Mouse (Mus musculus) thymus, postnatal 14 days (tissue): ENCODE measurements around the gene Olfr272.

Source experiments
- DNase-seq: peaks from one replicate; pipeline ENCODE4 v3.0.0; 2021

Gene Olfr272

GRCm38 (mm10) chr4:52919078-52919477 lies at the start of gene Olfr272:
Gene Olfr272 (minus strand): TSS chr4:52919178.
- no peak for DNase-seq

DNA sequence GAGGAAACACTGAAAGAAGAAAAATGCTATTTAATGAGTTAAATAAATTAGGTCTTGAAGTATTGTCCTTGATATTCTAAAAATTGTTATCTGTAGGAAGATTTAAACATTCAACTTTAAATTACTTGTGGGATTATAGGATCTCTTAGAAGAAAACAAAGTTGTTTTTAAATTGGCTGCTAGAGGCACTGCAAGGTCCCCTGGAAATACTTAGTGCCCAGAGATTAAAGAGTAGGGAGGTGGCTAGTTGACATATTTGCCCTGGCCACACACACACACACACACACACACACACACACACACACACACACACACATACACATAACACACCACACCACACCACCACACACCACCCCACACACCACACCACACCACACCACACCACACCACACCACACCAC lies 45.3 kb upstream of the Olfr272 start, which contains the start of gene Olfr270:
TSS of gene Olfr270 (plus strand) at position 301 of the 400 bp plus-strand sequence.
- no peak for DNase-seq

- peak; percentile 6 for DNase-seq
Measured at GRCm38 (mm10) chr4:52958693-52959092, 39.7 kb upstream of the Olfr272 start.

DNA sequence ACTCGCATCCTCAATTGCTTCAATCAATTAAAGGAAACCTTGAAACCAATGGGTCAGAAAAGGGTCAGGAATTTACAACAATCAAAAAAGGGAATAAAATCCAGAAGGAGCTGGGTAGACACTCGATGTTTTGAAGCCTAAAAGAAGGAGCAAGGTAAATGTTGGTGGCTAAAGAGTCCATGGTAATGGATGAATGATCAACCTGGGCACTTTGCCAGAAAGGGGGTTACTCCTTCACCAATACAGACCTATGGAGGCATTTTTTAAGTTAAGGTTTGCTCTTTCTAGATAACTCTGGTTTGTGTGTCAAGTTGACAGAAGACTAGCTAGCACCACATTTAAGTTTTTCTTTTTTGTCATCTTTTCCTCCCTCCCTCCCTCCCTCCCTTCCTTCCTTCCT lies 30.0 kb upstream of the Olfr272 start:
- DNase-seq: no peak

- DNase-seq: no peak
Measured at GRCm38 (mm10) chr4:52946665-52947064, 27.7 kb upstream of the Olfr272 start.

GRCm38 (mm10) chr4:52930480-52930879 lies 11.5 kb upstream of the Olfr272 start:
- DNase-seq: no peak

DNA sequence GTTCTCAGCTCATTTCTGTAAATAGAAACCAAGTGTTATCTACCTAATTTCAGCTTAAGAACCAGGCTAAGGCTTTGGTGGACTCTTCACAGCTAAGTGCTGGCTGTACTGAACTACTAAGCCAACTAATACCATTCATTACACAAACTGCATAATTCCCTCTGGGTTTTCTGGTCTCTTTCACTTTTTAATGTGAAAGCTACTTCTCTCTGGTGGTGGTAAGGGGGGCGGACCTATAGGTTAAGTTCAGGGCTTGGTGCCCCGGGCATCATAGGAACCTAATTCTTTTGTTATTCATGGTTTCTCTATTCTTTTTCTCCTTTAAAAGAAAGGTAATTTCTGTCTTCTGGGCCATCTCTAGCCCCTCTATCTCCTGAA lies 1.7 kb downstream of the Olfr272 start:
- DNase-seq: no peak

- DNase-seq: no peak
Measured at GRCm38 (mm10) chr4:52916659-52917310, 2.2 kb downstream of the Olfr272 start.

GRCm38 (mm10) chr4:52912409-52912808 lies 6.6 kb downstream of the Olfr272 start:
- DNase-seq: no peak

GRCm38 (mm10) chr4:52909542-52909941 lies 9.4 kb downstream of the Olfr272 start:
- no peak for DNase-seq

DNA sequence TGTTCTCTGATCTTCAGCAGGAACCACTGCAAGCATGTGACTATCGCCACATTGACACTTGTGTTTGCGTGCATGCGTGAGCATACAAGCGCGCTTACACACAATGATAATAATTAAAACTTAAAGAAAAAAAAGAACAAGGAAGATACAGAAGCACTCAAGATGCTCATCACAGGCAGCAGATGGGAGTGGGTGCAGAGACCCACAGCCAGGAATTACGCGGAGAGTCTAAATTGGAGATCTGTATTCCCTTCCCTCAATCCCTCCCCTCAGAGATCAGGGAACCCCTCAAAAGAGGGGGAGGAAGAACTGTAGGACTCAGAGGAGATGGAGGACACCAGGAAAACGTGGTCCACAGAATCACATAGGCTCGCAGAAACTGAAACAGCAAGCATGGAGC lies 54.8 kb downstream of the Olfr272 start:
- no peak for DNase-seq
